Mouse (Mus musculus): ENCODE data around the gene Gm5617.
A peak's percentile ranks its signal among the peaks of the same experiment; 100 is the strongest.
"Not testable (repeated sequence)": the region's sequence is repeated elsewhere in the genome, so short reads cannot be mapped to it uniquely, and the experiment has no call there.

The Gm5617 gene

GRCm38 (mm10) chr9:48494817-48495547 is at the start of gene Gm5617, which contains the start of gene Rbm7:
Gm5617 (plus strand) TSS chr9:48495442.
Rbm7 (minus strand) TSS chr9:48495299.
- peak; percentile 88 for DNase-seq (ENCODE audit: low read depth, low spot score)

- peak; percentile 6 for DNase-seq (ENCODE audit: low read depth, low spot score)
Measured at GRCm38 (mm10) chr9:48447783-48448209, 47.4 kb upstream of the Gm5617 start.

- no peak for DNase-seq (ENCODE audit: low read depth, low spot score)
Measured at GRCm38 (mm10) chr9:48450066-48450465, 45.2 kb upstream of the Gm5617 start.

- DNase-seq (ENCODE audit: low read depth, low spot score): no peak
Measured at GRCm38 (mm10) chr9:48455961-48456360, 39.3 kb upstream of the Gm5617 start.

GRCm38 (mm10) chr9:48458879-48459278 is 36.4 kb upstream of the Gm5617 start:
- no peak for DNase-seq (ENCODE audit: low read depth, low spot score)

- no peak for DNase-seq (ENCODE audit: low read depth, low spot score)
Measured at GRCm38 (mm10) chr9:48459391-48459790, 35.9 kb upstream of the Gm5617 start.

GRCm38 (mm10) chr9:48460720-48461119 is 34.5 kb upstream of the Gm5617 start:
- DNase-seq (ENCODE audit: low read depth, low spot score): no peak

- DNase-seq (ENCODE audit: low read depth, low spot score): no peak
Measured at GRCm38 (mm10) chr9:48461545-48461944, 33.7 kb upstream of the Gm5617 start.

- DNase-seq (ENCODE audit: low read depth, low spot score): no peak
Measured at GRCm38 (mm10) chr9:48465671-48466070, 29.6 kb upstream of the Gm5617 start.

- DNase-seq (ENCODE audit: low read depth, low spot score): peak; percentile 26
Measured at GRCm38 (mm10) chr9:48466804-48467203, 28.4 kb upstream of the Gm5617 start.

GRCm38 (mm10) chr9:48467471-48467870 is 27.8 kb upstream of the Gm5617 start:
- DNase-seq (ENCODE audit: low read depth, low spot score): not testable (repeated sequence)

GRCm38 (mm10) chr9:48472441-48473025 is 22.7 kb upstream of the Gm5617 start:
- no peak for DNase-seq (ENCODE audit: low read depth, low spot score)

GRCm38 (mm10) chr9:48473131-48473530 is 22.1 kb upstream of the Gm5617 start:
- DNase-seq (ENCODE audit: low read depth, low spot score): no peak

- no peak for DNase-seq (ENCODE audit: low read depth, low spot score)
Measured at GRCm38 (mm10) chr9:48474367-48474766, 20.9 kb upstream of the Gm5617 start.

- no peak for DNase-seq (ENCODE audit: low read depth, low spot score)
Measured at GRCm38 (mm10) chr9:48476236-48477165, 18.7 kb upstream of the Gm5617 start.

GRCm38 (mm10) chr9:48478808-48479207 is 16.4 kb upstream of the Gm5617 start:
- no peak for DNase-seq (ENCODE audit: low read depth, low spot score)

- DNase-seq (ENCODE audit: low read depth, low spot score): no peak
Measured at GRCm38 (mm10) chr9:48479838-48480410, 15.3 kb upstream of the Gm5617 start.

GRCm38 (mm10) chr9:48480411-48481213 is 14.6 kb upstream of the Gm5617 start, which contains the start of gene Rexo2:
Rexo2 (minus strand) TSS chr9:48480623.
- peak; percentile 81 for DNase-seq (ENCODE audit: low read depth, low spot score)

GRCm38 (mm10) chr9:48481214-48482134 is 13.8 kb upstream of the Gm5617 start:
- DNase-seq (ENCODE audit: low read depth, low spot score): no peak

- no peak for DNase-seq (ENCODE audit: low read depth, low spot score)
Measured at GRCm38 (mm10) chr9:48495548-48495932, 298 bp downstream of the Gm5617 start.
